In the genomic region with DNA sequence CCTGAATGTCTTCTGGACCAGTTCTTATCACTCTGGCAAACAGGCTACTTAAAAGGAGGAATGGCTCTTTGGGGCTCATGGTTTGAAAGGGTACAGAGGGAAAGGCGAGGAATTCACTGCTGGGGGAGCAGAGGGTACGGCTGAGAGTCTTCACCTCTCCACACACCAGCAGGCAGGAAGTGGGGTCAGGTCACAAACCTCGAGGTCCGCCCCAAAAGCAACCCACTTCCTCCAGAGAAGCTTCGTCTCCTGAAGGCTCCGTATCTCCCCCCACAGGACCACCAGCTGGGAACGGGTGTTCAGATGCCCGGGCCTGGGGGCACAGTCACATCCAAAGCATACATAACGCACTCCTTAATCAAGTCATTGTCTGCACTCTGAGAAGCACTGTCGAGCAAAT, we compare ENCODE assay signal across 13 mouse cellular contexts.
DNase-seq lines count a peak whose midpoint lies in the region; ATAC-seq lines count a peak whose summit lies in the region.
"Had no signal": no experiment of that assay in that cellular context is flagged by ENCODE, and none has a peak within 500 bp of the region (broad histone marks: within the 10 kb centered on the region; RNA-seq: fewer than 3 reads in every experiment).

No protein-coding gene starts in this region.

- intact Hi-C loops in left cerebral cortex, postnatal 25 days (cut with DNase I): no loop called here

- DNase-seq in liver, embryonic 13.5 days: no peak
- no peak for DNase-seq in liver
- DNase-seq in T-cell, adult 2 months (ENCODE audit: low spot score): peak; percentile 73
- peak; percentile 84 for DNase-seq in thymus, postnatal 0 days (ENCODE audit: low spot score)
- no peak for DNase-seq in left cerebral cortex, postnatal 25 days (ENCODE audit: low spot score in 2 of 2)
- no peak for DNase-seq in yolk sac, embryonic 10.5 days (ENCODE audit: low spot score)
- no peak for DNase-seq in retina, postnatal 1 day
- DNase-seq: cerebellum, adult 11 months had no signal

- no peaks in the 10 kb centered on the region for H3K36me3 ChIP-seq in liver, embryonic 13.5 days
- H3K36me3 ChIP-seq: heart, embryonic 13.5 days; midbrain, embryonic 15.5 days; stomach, embryonic 15.5 days had no signal

- peaks cover 38% of the 10 kb centered on the region for H3K4me1 ChIP-seq in liver, embryonic 13.5 days (replicated peaks)
- H3K4me1 ChIP-seq: stomach, embryonic 15.5 days had no signal

- no peak overlapping the region for H3K9ac ChIP-seq in liver, embryonic 13.5 days
- H3K9ac ChIP-seq: heart, embryonic 13.5 days; midbrain, embryonic 15.5 days; stomach, embryonic 15.5 days had no signal

- no peak for ATAC-seq in liver, embryonic 13.5 days (ENCODE audit: low read depth)
- peak; percentile 39 for ATAC-seq in megakaryocyte, adult 5-6 weeks (ENCODE audit: poor library complexity, severe bottlenecking)
- ATAC-seq: intestine, embryonic 16.5 days; midbrain, embryonic 15.5 days had no signal

- H3K4me3 ChIP-seq in liver, embryonic 13.5 days (replicated peaks): no peak overlapping the region
- H3K4me3 ChIP-seq: heart, embryonic 13.5 days; midbrain, embryonic 15.5 days; stomach, embryonic 15.5 days had no signal

- 31% methylated on average over 10 of the region's 10 CpGs for WGBS in liver, embryonic 13.5 days (ENCODE audit: insufficient replicate concordance)

- H3K4me2 ChIP-seq in liver, embryonic 13.5 days: peak overlapping the region; percentile 76
- H3K4me2 ChIP-seq: midbrain, embryonic 15.5 days; stomach, embryonic 15.5 days had no signal

- no peaks in the 10 kb centered on the region for H3K9me3 ChIP-seq in liver, embryonic 13.5 days (replicated peaks)
- H3K9me3 ChIP-seq: heart, embryonic 13.5 days; midbrain, embryonic 15.5 days; stomach, embryonic 15.5 days had no signal

- H3K27me3 ChIP-seq in liver, embryonic 13.5 days: peaks cover 10% of the 10 kb centered on the region
- H3K27me3 ChIP-seq: heart, embryonic 13.5 days; midbrain, embryonic 15.5 days; stomach, embryonic 15.5 days had no signal

- 0 out of 2 replicates have a peak overlapping the region, but pooled peaks have one; percentile 4 for H3K27ac ChIP-seq in liver, embryonic 13.5 days
- H3K27ac ChIP-seq: heart, embryonic 13.5 days; midbrain, embryonic 15.5 days; stomach, embryonic 15.5 days had no signal

Comparison
In these comparisons a context has a peak if more than half of its experiments do, and no peak if none do; other contexts are left out.
1. DNase-seq: peak in T-cell, adult 2 months (single experiment) and thymus, postnatal 0 days (single experiment); none in liver, embryonic 13.5 days (single experiment), liver (single experiment), left cerebral cortex, postnatal 25 days (0 of 2), yolk sac, embryonic 10.5 days (single experiment) and retina, postnatal 1 day (single experiment).